Mouse (Mus musculus) myocyte (in vitro differentiated cells): ENCODE results near the gene Il34.
A peak's percentile ranks its signal among the peaks of the same experiment; 100 is the strongest.

ENCODE experiments used
- CEBPB ChIP-seq: IDR thresholded peaks from 2 replicates; pipeline ENCODE4 v1.6.1; 2011; ENCODE audit warnings: mild to moderate bottlenecking, moderate library complexity; ENCODE audit not compliant: poor library complexity, insufficient read depth, severe bottlenecking
- MYOD1 ChIP-seq, 3 experiments: IDR thresholded peaks; one replicate each; pipeline ENCODE4 v1.6.1; 2011; ENCODE audit warnings: control low read depth in 2 of 3, low read depth in 2 of 3, mild to moderate bottlenecking in 2 of 3, moderate library complexity in 1 of 3; ENCODE audit not compliant: insufficient read length in 2 of 3, control insufficient read depth in 1 of 3
- POLR2A ChIP-seq: IDR thresholded peaks from one replicate; pipeline ENCODE4 v1.6.1; 2011; ENCODE audit warnings: low read depth, mild to moderate bottlenecking, control low read depth, moderate library complexity; ENCODE audit not compliant: insufficient read length
- USF1 ChIP-seq: IDR thresholded peaks from one replicate; pipeline ENCODE4 v1.6.1; 2011; ENCODE audit warnings: low read depth, mild to moderate bottlenecking, control low read depth, moderate library complexity

GRCm38 (mm10) chr8:110846405-110847170 lies 40.9 kb upstream of the Il34 start, which contains the start of the genes Cog4 and Sf3b3:
- TF ChIP-seq USF1 (no peak), MYOD1 (IDR thresholded peaks at IDR 0.05; ENCODE audit: control insufficient read depth in 1 of 3, insufficient read length in 2 of 3, low read depth in 2 of 3) (no peak), POLR2A (peak; percentile 87), CEBPB (no peak)
